Mouse (Mus musculus) neutrophil, adult 83 days (primary cell): ENCODE data around the gene Ccdc14. TPM values are rescaled to one million over a fixed set of nuclear protein-coding genes. Genes with fewer than 3 reads are reported as not detected.

Source experiments
- total RNA-seq, 2 experiments: library from RNA; stranded (reverse); gene quantifications; one replicate each; pipeline ENCODE4 v1.2.4; 2023

Ccdc14 gene
- 1 to 10 TPM; 4.4 to 4.6 TPM for total RNA-seq

DNA sequence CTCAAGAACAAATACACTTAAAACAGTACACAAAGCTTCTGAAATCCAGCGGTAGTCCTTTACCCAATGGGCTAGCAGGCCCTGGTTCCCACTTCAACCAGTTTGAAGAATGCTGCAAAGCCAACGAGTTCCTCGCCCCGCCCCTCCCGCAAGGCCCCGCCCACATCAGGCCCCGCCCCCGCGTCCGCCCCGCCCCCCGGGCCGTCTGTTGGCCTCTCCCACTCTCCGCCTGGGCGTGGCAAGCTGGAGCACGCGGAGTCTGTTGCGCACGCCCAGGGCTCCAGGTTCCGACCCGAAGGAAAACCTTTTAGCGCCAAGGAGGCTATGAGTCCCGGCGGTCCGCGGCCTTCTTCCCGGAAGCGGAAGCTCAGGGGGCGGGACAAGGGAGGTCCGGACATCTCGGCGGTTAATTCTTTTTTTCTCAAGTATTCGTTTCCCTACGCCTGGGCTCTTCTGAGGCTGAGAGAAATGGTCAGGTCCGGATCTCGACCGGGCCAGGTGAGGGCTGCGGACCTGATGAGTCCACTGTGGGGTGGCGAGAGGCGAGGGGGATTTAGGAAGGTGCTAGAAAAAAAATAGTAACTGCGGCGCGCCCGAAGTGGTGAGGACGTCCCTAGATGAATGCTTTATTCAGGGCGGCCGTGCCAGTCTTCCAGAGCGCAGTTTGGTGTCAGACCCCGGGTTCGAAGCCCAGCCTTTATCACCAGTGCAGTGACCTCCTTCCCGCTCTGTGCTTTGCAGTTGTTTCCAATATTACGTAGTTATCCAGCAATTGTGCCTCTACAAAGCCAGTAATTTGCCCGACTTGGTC, at the start of gene Ccdc14:
TSS of gene Ccdc14 (plus strand) at position 283 of the 811 bp plus-strand sequence.

GRCm38 (mm10) chr16:34649621-34650020, 40.8 kb upstream of the Ccdc14 start, which contains the start of gene Ropn1:
Gene Ropn1, plus strand, starts transcription at chr16:34649921.

GRCm38 (mm10) chr16:34745065-34745585, 54.7 kb downstream of the Ccdc14 start, which contains the start of gene Mylk:
Gene Mylk, plus strand, starts transcription at chr16:34745210.

Other genes starting within 250 kb of the Ccdc14 start
- gene Kalrn, start 117.1 kb upstream of the Ccdc14 start, total RNA-seq: 1 to 10 TPM; 1.6 to 1.8 TPM
- not detected for gene Ropn1, start 40.7 kb upstream of the Ccdc14 start, total RNA-seq
- 1 to 10 TPM in 1 of 2 experiments, under 1 TPM in 1; 0.86 to 2.3 TPM for gene Mylk, start 54.6 kb downstream of the Ccdc14 start, total RNA-seq